Comparison of ENCODE assay signal across 10 mouse cellular contexts in the genomic region with DNA sequence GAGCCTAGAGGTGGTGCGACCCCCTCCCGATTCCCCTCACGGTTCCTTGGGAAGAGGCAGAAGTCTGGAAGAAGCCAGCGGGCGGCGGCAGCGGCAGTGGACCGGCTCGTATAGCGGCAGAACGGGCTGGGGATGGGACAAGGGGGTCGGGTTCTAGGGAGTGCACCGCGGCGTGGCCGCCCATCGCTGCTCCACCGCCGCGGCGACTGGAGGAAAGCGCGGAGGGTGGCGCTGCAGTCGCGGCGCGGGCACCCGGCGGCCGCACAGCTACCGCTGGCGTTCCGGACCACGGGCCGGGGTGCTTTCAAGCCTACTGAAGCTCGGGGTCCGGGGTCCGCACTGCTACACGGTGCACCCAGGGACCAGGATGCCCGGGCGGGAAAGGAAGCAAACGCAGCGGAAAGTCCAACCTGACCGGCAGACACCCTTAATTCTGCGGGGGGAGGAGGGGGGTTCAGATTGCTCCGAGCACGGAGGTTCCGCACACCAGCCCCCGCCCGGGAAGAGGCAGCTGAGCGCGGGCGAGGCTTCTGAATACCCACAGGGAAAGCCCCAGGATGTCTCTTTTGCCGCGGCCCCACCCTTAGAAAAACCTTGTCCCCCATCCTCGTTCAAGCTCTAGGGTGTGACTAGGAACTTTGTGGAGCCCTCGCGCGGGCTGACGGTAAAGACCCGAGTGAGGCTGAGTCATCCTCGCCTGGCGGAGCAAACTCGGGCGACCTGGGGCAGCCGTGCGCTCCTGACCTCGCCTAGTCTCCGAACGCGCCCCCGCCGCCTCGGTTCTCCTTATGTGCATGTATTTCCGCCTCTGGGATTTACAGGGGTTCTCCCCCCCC. TPM values are rescaled to one million over a fixed set of nuclear protein-coding genes. Genes with fewer than 3 reads are reported as not detected.
DNase-seq lines count a peak whose midpoint lies in the region; ATAC-seq lines count a peak whose summit lies in the region.
"Had no signal": no experiment of that assay in that cellular context is flagged by ENCODE, and none has a peak within 500 bp of the region (broad histone marks: within the 10 kb centered on the region; RNA-seq: fewer than 3 reads in every experiment).

No protein-coding gene starts in this region.

- H3K9ac ChIP-seq in heart, embryonic 11.5 days (ENCODE audit: low read depth, low read length), result peak overlapping the region; percentile 61
- H3K9ac ChIP-seq in midbrain, embryonic 14.5 days (replicated peaks; ENCODE audit: low read length), result peak overlapping the region; percentile 72

- DNase-seq in thymus, postnatal 4 days, result peak; percentile 11
- no peak for DNase-seq in thymus, postnatal 25 days
- peak; percentile 41 to 45 for DNase-seq in cerebellum, postnatal 36 days
- peak; percentile 50 to 53 for DNase-seq in layer of hippocampus, postnatal 25 days (ENCODE audit: extremely low spot score in 1 of 2, low spot score in 1 of 2)
- DNase-seq in midbrain, embryonic 14.5 days, result peak; percentile 84
- DNase-seq in urinary bladder, postnatal 25 days (ENCODE audit: low spot score), result peak; percentile 3
- no peak for DNase-seq in thymus, postnatal 36 days

- H3K9me3 ChIP-seq in heart, embryonic 11.5 days (replicated peaks; ENCODE audit: control insufficient read depth, low read length), result no peaks in the 10 kb centered on the region
- H3K9me3 ChIP-seq in midbrain, embryonic 14.5 days (ENCODE audit: control insufficient read depth, low read length), result no peaks in the 10 kb centered on the region

- H3K4me2 ChIP-seq in heart, embryonic 11.5 days, result peak overlapping the region; percentile 88
- peak overlapping the region; percentile 100 for H3K4me2 ChIP-seq in midbrain, embryonic 14.5 days (ENCODE audit: low read length)

- WGBS in heart, embryonic 11.5 days (ENCODE audit: insufficient replicate concordance), result under 1% methylated on average over 76 of the region's 76 CpGs
- under 1% methylated on average over 76 of the region's 76 CpGs for WGBS in midbrain, embryonic 14.5 days

- H3K4me1 ChIP-seq in heart, embryonic 11.5 days (ENCODE audit: control insufficient read depth, insufficient read depth, low read length), result peaks cover 8% of the 10 kb centered on the region; the same call in 1 of the 2 replicates
- H3K4me1 ChIP-seq in midbrain, embryonic 14.5 days (ENCODE audit: control insufficient read depth, insufficient read depth, low read length), result 0 out of 2 replicates have a peak, but pooled peaks cover 6% of the 10 kb centered on the region

- peaks cover 64% of the 10 kb centered on the region for H3K27me3 ChIP-seq in heart, embryonic 11.5 days (ENCODE audit: control insufficient read depth, insufficient read depth, low read length)
- H3K27me3 ChIP-seq in midbrain, embryonic 14.5 days (ENCODE audit: control insufficient read depth, insufficient read depth, low read length), result peaks cover 20% of the 10 kb centered on the region; the same call in 1 of the 2 replicates

- peak overlapping the region; percentile 0; the same call in 1 of the 2 replicates for H3K27ac ChIP-seq in heart, embryonic 11.5 days (ENCODE audit: low read depth, low read length)
- peak overlapping the region; percentile 77 for H3K27ac ChIP-seq in midbrain, embryonic 14.5 days (replicated peaks; ENCODE audit: low read depth, low read length)

- H3K4me3 ChIP-seq in heart, embryonic 11.5 days (ENCODE audit: low read depth, low read length), result peak overlapping the region; percentile 70
- H3K4me3 ChIP-seq in midbrain, embryonic 14.5 days (replicated peaks; ENCODE audit: low read depth, low read length), result peak overlapping the region; percentile 73
- H3K4me3 ChIP-seq: myocyte had no signal

- no peaks in the 10 kb centered on the region for H3K36me3 ChIP-seq in heart, embryonic 11.5 days (ENCODE audit: control insufficient read depth, insufficient read depth, low read length)
- H3K36me3 ChIP-seq in midbrain, embryonic 14.5 days (ENCODE audit: control insufficient read depth, insufficient read depth, low read length), result no peaks in the 10 kb centered on the region

- peak; percentile 69 for ATAC-seq in heart, embryonic 11.5 days (replicated peaks; ENCODE audit: insufficient number of reproducible peaks, low FRiP score, low TSS enrichment)
- peak; percentile 67 for ATAC-seq in midbrain, embryonic 14.5 days (ENCODE audit: low FRiP score, low TSS enrichment)

RNA-seq across cellular contexts. Expression of a gene that starts 0.9 kb away (rescaled TPM):
- 1.7 and 2.6 TPM in 2 replicates for polyA plus RNA-seq in heart, embryonic 11.5 days (2014; fragmentation: Nextera tagmentation; extraction: Ambion mirVana)
- 100 to 1,000 TPM in 1 of 2 experiments, 10 to 100 TPM in 1; 98.0 to 104 TPM for total RNA-seq in layer of hippocampus, postnatal 25 days (2021)
- 28.3 and 38.5 TPM in 2 replicates for polyA plus RNA-seq in midbrain, embryonic 14.5 days (2014; fragmentation: Nextera tagmentation; extraction: Ambion mirVana)
- total RNA-seq: common myeloid progenitor, adult 5-6 weeks had no signal

Comparison
In these comparisons a context has a peak if more than half of its experiments do, and no peak if none do; other contexts are left out.
1. DNase-seq: peak in thymus, postnatal 4 days (single experiment), cerebellum, postnatal 36 days (2 of 2), layer of hippocampus, postnatal 25 days (2 of 2), midbrain, embryonic 14.5 days (single experiment) and urinary bladder, postnatal 25 days (single experiment); none in thymus, postnatal 25 days (single experiment) and thymus, postnatal 36 days (0 of 2).